Mouse (Mus musculus): ENCODE results near the gene Sh3bgr.

GRCm38 (mm10) chr16:96221959-96222358 is 21.7 kb downstream of the Sh3bgr start:
- TF ChIP-seq POLR2A (IDR thresholded peaks at IDR 0.05; ENCODE audit: control insufficient read depth in 1 of 2, insufficient read depth in 1 of 2, low read depth in 1 of 2, low read length in 2 of 2, poor library complexity in 1 of 2) (no peak), CTCF (IDR thresholded peaks at IDR 0.05 in 2 of 3, conservative IDR thresholded peaks at IDR 0.05 in 1 of 3; ENCODE audit: control insufficient read depth in 1 of 3, insufficient read depth in 1 of 3, low read depth in 2 of 3, low read length in 3 of 3, poor library complexity in 1 of 3, severe bottlenecking in 1 of 3) (no peak), BHLHE40 (IDR thresholded peaks at IDR 0.05; ENCODE audit: borderline replicate concordance, low read depth, low read length) (no peak), MXI1 (IDR thresholded peaks at IDR 0.05; ENCODE audit: low read depth, low read length) (no peak), MEF2A (IDR thresholded peaks at IDR 0.05; ENCODE audit: extremely low read depth, insufficient replicate concordance, low read depth, low read length, poor library complexity, severe bottlenecking) (no peak)

Measured in MEL (cell line).